9 mouse cellular contexts compared by ENCODE assay signal in genomic region chr3:41590695-41591559, GRCm38 (mm10). TPM values are rescaled to one million over a fixed set of nuclear protein-coding genes. Genes with fewer than 3 reads are reported as not detected.
DNase-seq lines count a peak whose midpoint lies in the region; ATAC-seq and TF ChIP-seq lines count a peak whose summit lies in the region.
"Had no signal": no experiment of that assay in that cellular context is flagged by ENCODE, and none has a peak within 500 bp of the region (broad histone marks: within the 10 kb centered on the region; RNA-seq: fewer than 3 reads in every experiment).

No protein-coding gene starts in this region.

- no peak overlapping the region for H3K27ac ChIP-seq in hindbrain, postnatal 0 days
- no peak overlapping the region for H3K27ac ChIP-seq in hindbrain, embryonic 13.5 days
- H3K27ac ChIP-seq: midbrain, embryonic 10.5 days had no signal

- no peak for DNase-seq in hindbrain, postnatal 0 days (ENCODE audit: low spot score)
- peak; percentile 67 to 72 for DNase-seq in heart, postnatal 10 days
- DNase-seq in kidney, postnatal 14 days: peak; percentile 79
- peak; percentile 43 for DNase-seq in lung, postnatal 25 days (ENCODE audit: low spot score)
- no peak for DNase-seq in spleen, postnatal 36 days (ENCODE audit: low spot score in 2 of 2)
- no peak for DNase-seq in testis, postnatal 10 days (ENCODE audit: low spot score)
- DNase-seq: thymus, adult 2 months had no signal

- 82% methylated on average over 20 of the region's 20 CpGs for WGBS in hindbrain, postnatal 0 days
- WGBS in hindbrain, embryonic 13.5 days: 92% methylated on average over 20 of the region's 20 CpGs

- ATAC-seq in hindbrain, postnatal 0 days: no peak
- no peak for ATAC-seq in hindbrain, embryonic 13.5 days (ENCODE audit: low FRiP score)

- intact Hi-C loops in heart, postnatal 10 days (cut with DNase I): loop anchor here (2.0 to 10.0 kb wide), 4 partner anchors 16 to 636 kb away; no protein-coding TSS in a partner anchor

- no peaks in the 10 kb centered on the region for H3K9me3 ChIP-seq in hindbrain, postnatal 0 days (ENCODE audit: low read length)
- no peaks in the 10 kb centered on the region for H3K9me3 ChIP-seq in hindbrain, embryonic 13.5 days
- H3K9me3 ChIP-seq: midbrain, embryonic 10.5 days had no signal

- H3K4me3 ChIP-seq in hindbrain, postnatal 0 days (ENCODE audit: low read length): no peak overlapping the region
- H3K4me3 ChIP-seq in hindbrain, embryonic 13.5 days: no peak overlapping the region
- H3K4me3 ChIP-seq: midbrain, embryonic 10.5 days had no signal

- H3K36me3 ChIP-seq in hindbrain, postnatal 0 days (ENCODE audit: insufficient read depth, low read length): peaks cover 20% of the 10 kb centered on the region; the same call in 1 of the 2 replicates
- peaks cover 44% of the 10 kb centered on the region for H3K36me3 ChIP-seq in hindbrain, embryonic 13.5 days

- TF ChIP-seq CTCF in hindbrain, postnatal 0 days (IDR thresholded peaks at IDR 0.05; ENCODE audit: low read depth): 0 out of 2 replicates have a peak, but pooled peaks have one; percentile 21

- H3K4me2 ChIP-seq in hindbrain, postnatal 0 days (ENCODE audit: low read depth, low read length): no peak overlapping the region
- no peak overlapping the region for H3K4me2 ChIP-seq in hindbrain, embryonic 13.5 days

- H3K9ac ChIP-seq in hindbrain, postnatal 0 days (replicated peaks; ENCODE audit: low read length): no peak overlapping the region
- no peak overlapping the region for H3K9ac ChIP-seq in hindbrain, embryonic 13.5 days

- H3K27me3 ChIP-seq in hindbrain, postnatal 0 days (ENCODE audit: insufficient read depth, low read length): no peaks in the 10 kb centered on the region
- H3K27me3 ChIP-seq in hindbrain, embryonic 13.5 days: no peaks in the 10 kb centered on the region

- H3K4me1 ChIP-seq in hindbrain, postnatal 0 days (ENCODE audit: insufficient read depth, low read length): 0 out of 2 replicates have a peak, but pooled peaks cover 2% of the 10 kb centered on the region
- 0 out of 2 replicates have a peak, but pooled peaks cover 3% of the 10 kb centered on the region for H3K4me1 ChIP-seq in hindbrain, embryonic 13.5 days (replicated peaks)
- H3K4me1 ChIP-seq: midbrain, embryonic 10.5 days had no signal

RNA-seq across cellular contexts. Expression of gene Jade1, which starts 35.4 kb away (rescaled TPM):
- 19.1 and 33.4 TPM in 2 replicates for total RNA-seq in hindbrain, postnatal 0 days (2014; rRNA removed)
- 18.0 and 18.7 TPM in 2 replicates for polyA plus RNA-seq in hindbrain, postnatal 0 days (2015; fragmentation: Nextera tagmentation; extraction: Ambion mirVana)
- polyA plus RNA-seq in hindbrain, embryonic 13.5 days (2015; fragmentation: Nextera tagmentation; extraction: Ambion mirVana): 11.2 and 12.4 TPM in 2 replicates
- total RNA-seq in heart, postnatal 10 days (2021): 10 to 100 TPM; 35.4 to 42.4 TPM

Comparison
In these comparisons a context has a peak if more than half of its experiments do, and no peak if none do; other contexts are left out.
1. DNase-seq: peak in heart, postnatal 10 days (2 of 2), kidney, postnatal 14 days (single experiment) and lung, postnatal 25 days (single experiment); none in hindbrain, postnatal 0 days (single experiment), spleen, postnatal 36 days (0 of 2) and testis, postnatal 10 days (single experiment).